Comparison of ENCODE assay signal across 17 mouse cellular contexts in genomic region chr1:38580572-38580971, GRCm38 (mm10).
DNase-seq lines count a peak whose midpoint lies in the region; ATAC-seq lines count a peak whose summit lies in the region.
"Had no signal": no experiment of that assay in that cellular context is flagged by ENCODE, and none has a peak within 500 bp of the region (broad histone marks: within the 10 kb centered on the region; RNA-seq: fewer than 3 reads in every experiment).

No protein-coding gene starts in this region.

- peak; percentile 82 for DNase-seq in 416B (ENCODE audit: low read depth)
- peak; percentile 34 for DNase-seq in CD4-positive helper T cell, adult 2 months (ENCODE audit: low read depth, low spot score)
- no peak for DNase-seq in spleen, postnatal 36 days (ENCODE audit: low spot score in 2 of 2)
- DNase-seq in cerebellum, adult 18-20 months, result no peak
- no peak for DNase-seq in right cerebral cortex, adult 18-20 months
- DNase-seq: adrenal gland, postnatal 14 days; cerebellum, adult 11-12 months; cerebellum, adult 9-11 months; cerebellum, postnatal 36 days; embryo, embryonic 11 days; gastrocnemius, postnatal 36 days; heart, adult 18-20 months; heart, postnatal 14 days had no signal

- peak; percentile 80 for ATAC-seq in activated CD4-positive, CD25-positive, alpha-beta regulatory T cell, adult 4 months
- ATAC-seq in inflammation-experienced regulatory T-cells, adult 6 months, result peak; percentile 85
- ATAC-seq: forebrain, embryonic 15.5 days; intestine, postnatal 0 days had no signal

Comparison
In these comparisons a context has a peak if more than half of its experiments do, and no peak if none do; other contexts are left out.
1. DNase-seq: peak in 416B (single experiment) and CD4-positive helper T cell, adult 2 months (single experiment); none in spleen, postnatal 36 days (0 of 2), cerebellum, adult 18-20 months (0 of 2) and right cerebral cortex, adult 18-20 months (single experiment).